Mouse (Mus musculus): ENCODE results near the gene Misp.

Misp gene

GRCm38 (mm10) chr10:79794491-79794931, 26.3 kb upstream of the Misp start:
- DNase-seq (ENCODE audit: low read depth) = no peak

GRCm38 (mm10) chr10:79795905-79796304, 24.9 kb upstream of the Misp start:
- no peak for DNase-seq (ENCODE audit: low read depth)

- DNase-seq (ENCODE audit: low read depth) = no peak
These were observed 23.5 kb upstream of the Misp start for GRCm38 (mm10) chr10:79797326-79797725.

- no peak for DNase-seq (ENCODE audit: low read depth)
These were observed 22.4 kb upstream of the Misp start for GRCm38 (mm10) chr10:79798289-79798928.

GRCm38 (mm10) chr10:79800508-79800907, 20.3 kb upstream of the Misp start:
- DNase-seq (ENCODE audit: low read depth) = no peak

GRCm38 (mm10) chr10:79801837-79802236, 19.0 kb upstream of the Misp start:
- no peak for DNase-seq (ENCODE audit: low read depth)

GRCm38 (mm10) chr10:79802331-79802971, 18.3 kb upstream of the Misp start:
- DNase-seq (ENCODE audit: low read depth) = no peak

GRCm38 (mm10) chr10:79803716-79804323, 17.0 kb upstream of the Misp start:
- no peak for DNase-seq (ENCODE audit: low read depth)

GRCm38 (mm10) chr10:79805636-79806035, 15.2 kb upstream of the Misp start:
- DNase-seq (ENCODE audit: low read depth) = no peak

GRCm38 (mm10) chr10:79806331-79806730, 14.5 kb upstream of the Misp start:
- no peak for DNase-seq (ENCODE audit: low read depth)

- no peak for DNase-seq (ENCODE audit: low read depth)
These were observed 13.8 kb upstream of the Misp start for GRCm38 (mm10) chr10:79806972-79807371.

- no peak for DNase-seq (ENCODE audit: low read depth)
These were observed 13.0 kb upstream of the Misp start for GRCm38 (mm10) chr10:79807826-79808225.

- no peak for DNase-seq (ENCODE audit: low read depth)
These were observed 12.1 kb upstream of the Misp start for GRCm38 (mm10) chr10:79808728-79809127.

GRCm38 (mm10) chr10:79811736-79812637, 8.8 kb upstream of the Misp start:
- DNase-seq (ENCODE audit: low read depth) = peak; percentile 82

- no peak for DNase-seq (ENCODE audit: low read depth)
These were observed 6.4 kb upstream of the Misp start for GRCm38 (mm10) chr10:79814271-79814842.

- no peak for DNase-seq (ENCODE audit: low read depth)
These were observed 4.9 kb upstream of the Misp start for GRCm38 (mm10) chr10:79815671-79816494.

- no peak for DNase-seq (ENCODE audit: low read depth)
These were observed 3.7 kb upstream of the Misp start for GRCm38 (mm10) chr10:79817111-79817510.

- no peak for DNase-seq (ENCODE audit: low read depth)
These were observed 2.6 kb upstream of the Misp start for GRCm38 (mm10) chr10:79818225-79818624.

- DNase-seq (ENCODE audit: low read depth) = no peak
These were observed 1.2 kb upstream of the Misp start for GRCm38 (mm10) chr10:79819606-79820005.

- no peak for DNase-seq (ENCODE audit: low read depth)
These were observed 512 bp upstream of the Misp start for GRCm38 (mm10) chr10:79820277-79820676.

- no peak for DNase-seq (ENCODE audit: low read depth)
These were observed 942 bp downstream of the Misp start for GRCm38 (mm10) chr10:79821731-79822130.

Data from naive thymus-derived CD4-positive, alpha-beta T cell, adult 2 months (primary cell).